Mouse (Mus musculus) heart, postnatal 25 days (tissue): ENCODE measurements around the gene Dpm3. TPM values are rescaled to one million over a fixed set of nuclear protein-coding genes. Genes with fewer than 3 reads are reported as not detected.
A peak's percentile ranks its signal among the peaks of the same experiment; 100 is the strongest.
"Not testable (repeated sequence)": the region's sequence is repeated elsewhere in the genome, so short reads cannot be mapped to it uniquely, and the experiment has no call there.

ENCODE experiments used
- DNase-seq: peaks from one replicate; pipeline ENCODE4 v3.0.0; 2022; ENCODE audit warnings: low spot score
- intact Hi-C: fragments of 180-260 bp; cut with DNase I; formaldehyde crosslinking; loops from one replicate; pipeline ENCODE4 v1.15.1; 2025
- total RNA-seq, 2 experiments: library from RNA; stranded (reverse); gene quantifications; 2 replicates each; pipeline ENCODE4 v1.2.3; 2021

The Dpm3 gene
- 10 to 100 TPM; 51.7 to 53.9 TPM for total RNA-seq

GRCm38 (mm10) chr3:89259076-89259475 is at the start of gene Dpm3:
Dpm3 (plus strand) TSS chr3:89259358.
- intact Hi-C loops = no loop called here
- no peak for DNase-seq

- DNase-seq = no peak
- intact Hi-C loops = no loop called here
These were observed 49.4 kb upstream of the Dpm3 start for GRCm38 (mm10) chr3:89209731-89210130.

- intact Hi-C loops = no loop called here
- no peak for DNase-seq
These were observed 49.0 kb upstream of the Dpm3 start for GRCm38 (mm10) chr3:89210162-89210561.

- intact Hi-C loops = no loop called here
These were observed 48.4 kb upstream of the Dpm3 start for GRCm38 (mm10) chr3:89210731-89211130.

GRCm38 (mm10) chr3:89213803-89214530 is 45.2 kb upstream of the Dpm3 start:
- DNase-seq = peak; percentile 92
- intact Hi-C loops = loop anchor here (2.0 kb wide), 1 partner anchor 17 kb away; no protein-coding TSS in a partner anchor

More at GRCm38 (mm10) chr3:89210731-89211130, 48.4 kb upstream of the Dpm3 start:
- no peak for DNase-seq

- no peak for DNase-seq
These were observed 44.3 kb upstream of the Dpm3 start, which contains the start of gene Thbs3 for GRCm38 (mm10) chr3:89214681-89215411. Thbs3 (plus strand) TSS chr3:89215180.

GRCm38 (mm10) chr3:89215853-89216252 is 43.3 kb upstream of the Dpm3 start:
- intact Hi-C loops = loop anchor here (2.0 kb wide), 3 partner anchors 19 to 125 kb away; no protein-coding TSS in a partner anchor
- peak; percentile 61 for DNase-seq

More at GRCm38 (mm10) chr3:89214681-89215411, 44.3 kb upstream of the Dpm3 start, which contains the start of gene Thbs3:
- intact Hi-C loops = loop anchor here (2.0 kb wide), 1 partner anchor 18 kb away; no protein-coding TSS in a partner anchor

GRCm38 (mm10) chr3:89216407-89216806 is 42.8 kb upstream of the Dpm3 start:
- DNase-seq = not testable (repeated sequence)
- intact Hi-C loops = loop anchor here (2.0 kb wide), 2 partner anchors 102 to 126 kb away; no protein-coding TSS in a partner anchor

- intact Hi-C loops = no loop called here
- no peak for DNase-seq
These were observed 40.9 kb upstream of the Dpm3 start for GRCm38 (mm10) chr3:89218271-89218670.

GRCm38 (mm10) chr3:89219546-89219945 is 39.6 kb upstream of the Dpm3 start:
- intact Hi-C loops = no loop called here

GRCm38 (mm10) chr3:89221167-89221566 is 38.0 kb upstream of the Dpm3 start:
- no peak for DNase-seq
- intact Hi-C loops = no loop called here

More at GRCm38 (mm10) chr3:89219546-89219945, 39.6 kb upstream of the Dpm3 start:
- DNase-seq = no peak

- no peak for DNase-seq
- intact Hi-C loops = no loop called here
These were observed 34.4 kb upstream of the Dpm3 start for GRCm38 (mm10) chr3:89224796-89225195.

GRCm38 (mm10) chr3:89225321-89225815 is 33.8 kb upstream of the Dpm3 start:
- intact Hi-C loops = no loop called here
- DNase-seq = no peak

GRCm38 (mm10) chr3:89225918-89226317 is 33.2 kb upstream of the Dpm3 start:
- intact Hi-C loops = no loop called here
- DNase-seq = no peak

GRCm38 (mm10) chr3:89226361-89226760 is 32.8 kb upstream of the Dpm3 start:
- DNase-seq = no peak

GRCm38 (mm10) chr3:89226900-89227299 is 32.3 kb upstream of the Dpm3 start, which contains the start of gene Mtx1:
Mtx1 (minus strand) TSS chr3:89227088.
- no peak for DNase-seq
- intact Hi-C loops = no loop called here

More at GRCm38 (mm10) chr3:89226361-89226760, 32.8 kb upstream of the Dpm3 start:
- intact Hi-C loops = no loop called here

GRCm38 (mm10) chr3:89227307-89228179 is 31.6 kb upstream of the Dpm3 start:
- DNase-seq = peak; percentile 79
- intact Hi-C loops = no loop called here

- peak; percentile 76 for DNase-seq
- intact Hi-C loops = no loop called here
These were observed 31.0 kb upstream of the Dpm3 start for GRCm38 (mm10) chr3:89228180-89228549.

GRCm38 (mm10) chr3:89228836-89229235 is 30.3 kb upstream of the Dpm3 start, which contains the start of gene Muc1:
Muc1 (plus strand) TSS chr3:89229057.
- intact Hi-C loops = no loop called here
- DNase-seq = no peak
